Mouse (Mus musculus) C2C12 (cell line): ENCODE measurements around the gene Cntn2. TPM values are rescaled to one million over a fixed set of nuclear protein-coding genes. Genes with fewer than 3 reads are reported as not detected.

Experiments used
- H3K27me3 ChIP-seq: one replicate; pipeline ENCODE4 v1.6.1; 2011; ENCODE audit not compliant: control insufficient read depth, insufficient read depth, insufficient read length
- H3K36me3 ChIP-seq: one replicate; pipeline ENCODE4 v1.6.1; 2011; ENCODE audit not compliant: control insufficient read depth, insufficient read depth
- H3K4me3 ChIP-seq: one replicate; pipeline ENCODE4 v1.5.1; 2011; ENCODE audit warnings: mild to moderate bottlenecking, control low read depth; ENCODE audit not compliant: poor library complexity, insufficient read depth, severe bottlenecking
- H3K79me2 ChIP-seq: one replicate; pipeline ENCODE4 v1.6.1; 2011; ENCODE audit not compliant: control insufficient read depth, insufficient read depth
- H3K79me3 ChIP-seq: one replicate; pipeline ENCODE4 v1.6.1; 2011; ENCODE audit warnings: low read depth, control low read depth
- H3ac ChIP-seq: one replicate; pipeline ENCODE3; 2011; ENCODE audit warnings: low read depth; ENCODE audit not compliant: control insufficient read depth, insufficient read length
- CEBPB ChIP-seq: IDR thresholded peaks from one replicate; pipeline ENCODE4 v1.6.1; 2011; ENCODE audit warnings: low read depth, mild to moderate bottlenecking, control low read depth, moderate library complexity
- CTCF ChIP-seq: IDR thresholded peaks from one replicate; pipeline ENCODE4 v1.5.1; 2011; ENCODE audit not compliant: control insufficient read depth, insufficient read depth, insufficient read length
- FOSL1 ChIP-seq: IDR thresholded peaks from one replicate; pipeline ENCODE4 v1.8.0; 2011; ENCODE audit warnings: mild to moderate bottlenecking, low read length; ENCODE audit not compliant: poor library complexity, insufficient read depth, severe bottlenecking
- MAX ChIP-seq: IDR thresholded peaks from one replicate; pipeline ENCODE4 v1.6.1; 2011; ENCODE audit warnings: mild to moderate bottlenecking, control low read depth
- MYOD1 ChIP-seq: IDR thresholded peaks from one replicate; pipeline ENCODE4 v1.6.1; 2011; ENCODE audit warnings: low read depth; ENCODE audit not compliant: control insufficient read depth, insufficient read length
- MYOG ChIP-seq: IDR thresholded peaks from one replicate; pipeline ENCODE4 v1.6.1; 2011; ENCODE audit not compliant: control insufficient read depth, insufficient read length; ENCODE audit errors: extremely low read depth
- USF1 ChIP-seq: IDR thresholded peaks from one replicate; pipeline ENCODE4 v1.6.1; 2011; ENCODE audit warnings: low read depth, mild to moderate bottlenecking, control low read depth, moderate library complexity
- polyA plus RNA-seq: library from polyadenylated mRNA; unstranded; fragments of >200 nt; fragmentation: generic; extraction: Trizol; gene quantifications from one replicate; pipeline ENCODE4 v1.2.1, GENCODE M21; 2012; ENCODE audit warnings: missing spikeins

The Cntn2 gene
- polyA plus RNA-seq, 1 experiment: not detected

DNA sequence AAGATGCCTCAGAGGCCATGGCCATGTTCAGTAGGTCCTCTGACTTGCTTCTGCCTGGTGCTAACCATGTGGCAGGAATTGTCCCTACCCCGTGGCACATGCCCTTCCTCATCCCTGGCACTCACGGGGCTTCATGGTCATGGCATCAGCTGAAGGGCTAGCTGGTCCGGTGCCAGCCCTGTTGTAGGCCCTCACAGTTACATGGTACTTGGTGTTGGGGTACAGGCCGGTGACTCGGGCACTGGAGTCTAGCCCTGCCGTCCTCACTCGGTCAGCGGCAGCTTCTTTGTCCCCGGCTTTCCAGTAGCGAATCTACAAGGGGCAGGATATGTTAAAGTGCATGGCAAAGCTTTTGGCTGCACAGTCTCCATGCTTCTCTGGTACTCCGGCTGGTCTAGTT lies 26.3 kb downstream of the Cntn2 start:
- H3K79me3 ChIP-seq: no peaks in the 10 kb centered on the region
- peaks cover 63% of the 10 kb centered on the region for H3K27me3 ChIP-seq
- no peak overlapping the region for H3ac ChIP-seq
- no peaks in the 10 kb centered on the region for H3K36me3 ChIP-seq
- H3K4me3 ChIP-seq: no peak overlapping the region
- H3K79me2 ChIP-seq: no peaks in the 10 kb centered on the region
- TF ChIP-seq CTCF (no peak), MAX (no peak), CEBPB (no peak), USF1 (no peak)

DNA sequence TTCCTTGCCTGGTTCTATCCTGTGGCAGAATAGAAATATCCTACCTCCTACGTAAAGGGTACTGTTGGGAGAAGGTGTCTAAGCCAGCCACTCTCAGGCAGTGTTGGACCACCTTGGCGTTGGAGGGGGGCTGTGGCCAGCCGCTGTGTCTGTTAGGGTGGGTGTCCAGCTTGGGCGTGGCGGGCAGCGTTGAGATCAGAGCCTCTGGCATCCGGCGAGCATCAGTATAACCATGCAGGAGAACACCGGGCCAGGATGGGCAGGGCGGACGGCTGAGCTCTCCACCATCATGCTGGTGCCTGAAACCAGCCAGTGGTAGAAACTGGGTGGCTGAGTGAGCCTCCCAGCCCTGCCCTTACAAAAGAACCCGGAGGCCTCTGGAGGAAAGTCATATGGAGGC lies 27.7 kb downstream of the Cntn2 start:
- H3ac ChIP-seq: no peak overlapping the region
- no peak for TF ChIP-seq MYOD1
- no peak for TF ChIP-seq MAX
- TF ChIP-seq CTCF: no peak
- no peak for TF ChIP-seq MYOG
- TF ChIP-seq USF1: no peak
- TF ChIP-seq CEBPB: no peak
- no peak for TF ChIP-seq FOSL1
- no peaks in the 10 kb centered on the region for H3K79me2 ChIP-seq
- H3K4me3 ChIP-seq: no peak overlapping the region
- no peaks in the 10 kb centered on the region for H3K36me3 ChIP-seq
- H3K79me3 ChIP-seq: no peaks in the 10 kb centered on the region
- peaks cover 57% of the 10 kb centered on the region for H3K27me3 ChIP-seq

DNA sequence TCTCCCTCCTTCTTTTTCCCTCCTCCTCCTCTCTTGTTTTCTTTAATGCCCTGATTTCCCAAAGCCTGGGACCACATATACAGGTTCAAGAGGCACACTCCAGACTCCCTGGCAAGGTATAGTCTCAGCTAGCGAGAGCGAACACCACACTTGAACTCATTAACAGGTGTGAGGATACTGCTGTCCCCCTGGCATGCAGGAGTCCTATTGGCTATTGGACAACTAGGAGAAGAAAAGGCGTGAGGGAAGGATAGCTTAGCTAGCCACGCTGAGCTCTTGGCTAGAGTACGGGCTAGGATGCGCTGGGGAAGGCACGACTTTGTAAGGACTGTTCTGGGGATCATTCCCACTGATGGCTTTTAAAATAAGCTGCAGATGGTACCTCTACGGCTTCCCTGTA lies 30.9 kb downstream of the Cntn2 start:
- Histone ChIP-seq H3K27me3 (peaks cover 31% of the 10 kb centered on the region), H3K79me3 (no peaks in the 10 kb centered on the region), H3K4me3 (no peak overlapping the region), H3K36me3 (peaks cover 13% of the 10 kb centered on the region), H3ac (no peak overlapping the region), H3K79me2 (no peaks in the 10 kb centered on the region)
- TF ChIP-seq MYOD1 (no peak), CEBPB (no peak), FOSL1 (no peak), MAX (no peak), MYOG (no peak), USF1 (no peak), CTCF (no peak)

DNA sequence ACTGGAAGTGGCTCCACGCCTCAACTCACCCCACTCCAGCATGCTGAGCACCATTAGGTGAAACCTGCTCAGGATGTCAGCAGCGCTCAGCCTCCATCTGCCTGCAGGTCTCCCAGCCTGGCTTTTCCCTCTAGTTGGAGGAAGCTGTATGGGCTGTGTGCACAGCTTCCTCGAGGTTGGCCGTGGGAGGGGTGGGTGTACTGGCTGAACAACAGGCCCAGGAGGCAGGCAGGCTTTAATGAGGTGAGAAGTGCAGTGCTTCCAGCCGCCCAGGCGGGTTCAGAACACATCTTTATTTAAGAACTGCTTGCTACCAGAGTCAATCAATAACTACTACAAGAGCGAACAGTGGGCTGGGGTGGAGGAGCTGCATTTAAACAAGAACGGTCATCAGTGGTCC lies 31.5 kb downstream of the Cntn2 start:
- no peaks in the 10 kb centered on the region for H3K79me3 ChIP-seq
- H3K36me3 ChIP-seq: peaks cover 19% of the 10 kb centered on the region
- H3K79me2 ChIP-seq: no peaks in the 10 kb centered on the region
- peaks cover 25% of the 10 kb centered on the region for H3K27me3 ChIP-seq
- H3K4me3 ChIP-seq: no peak overlapping the region
- TF ChIP-seq MYOG (no peak), MYOD1 (no peak), CEBPB (no peak), CTCF (no peak), MAX (no peak), USF1 (no peak), FOSL1 (no peak)
- H3ac ChIP-seq: no peak overlapping the region

DNA sequence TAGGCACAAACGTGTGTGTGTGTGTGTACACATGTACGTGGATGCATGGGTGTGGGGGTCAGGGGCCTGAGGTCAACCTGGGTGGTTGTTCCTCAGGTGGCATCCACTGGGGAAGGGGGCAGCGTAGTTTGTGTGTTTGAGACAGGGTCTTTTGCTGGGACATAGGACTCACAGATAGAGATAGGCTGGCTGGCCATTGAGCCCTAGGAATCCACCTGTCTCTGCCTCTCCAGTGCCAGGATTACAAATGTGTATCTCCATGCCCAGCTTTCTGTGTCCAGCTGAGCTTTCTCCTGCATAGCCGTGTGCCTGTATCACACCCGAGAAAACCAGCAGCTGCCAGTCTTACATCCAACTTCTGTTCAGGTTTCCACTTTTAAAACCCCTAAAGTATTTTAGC lies 33.3 kb downstream of the Cntn2 start:
- no peak overlapping the region for H3K4me3 ChIP-seq
- H3K79me3 ChIP-seq: no peaks in the 10 kb centered on the region
- peaks cover 33% of the 10 kb centered on the region for H3K36me3 ChIP-seq
- no peaks in the 10 kb centered on the region for H3K79me2 ChIP-seq
- peaks cover 12% of the 10 kb centered on the region for H3K27me3 ChIP-seq
- TF ChIP-seq USF1: no peak
- TF ChIP-seq MYOG: no peak
- TF ChIP-seq CTCF: no peak
- no peak for TF ChIP-seq MAX
- no peak for TF ChIP-seq CEBPB
- no peak for TF ChIP-seq MYOD1
- no peak for TF ChIP-seq FOSL1
- H3ac ChIP-seq: no peak overlapping the region

DNA sequence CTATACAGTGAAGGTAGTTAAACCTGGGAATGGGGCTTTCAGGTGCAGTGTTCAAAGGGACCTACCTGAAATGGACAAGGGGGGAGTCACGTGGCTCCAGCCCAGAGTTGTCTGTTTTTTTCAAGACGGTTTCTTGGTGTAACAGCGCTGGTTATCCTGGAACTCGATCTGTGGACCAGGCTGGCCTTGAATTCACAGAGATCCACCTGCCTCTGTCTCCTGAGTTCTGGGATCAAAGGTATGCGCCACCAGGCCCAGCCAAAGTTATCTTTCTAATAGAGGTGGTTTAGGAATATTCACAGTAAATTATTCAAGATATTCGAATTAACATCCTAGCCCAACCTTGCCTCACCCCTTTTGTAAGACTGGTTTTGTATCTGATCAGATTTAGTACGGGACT lies 36.4 kb downstream of the Cntn2 start:
- H3K36me3 ChIP-seq: peaks cover 56% of the 10 kb centered on the region
- no peak for TF ChIP-seq MAX
- no peak for TF ChIP-seq CEBPB
- TF ChIP-seq MYOD1: no peak
- no peak for TF ChIP-seq MYOG
- no peak for TF ChIP-seq FOSL1
- TF ChIP-seq USF1: no peak
- TF ChIP-seq CTCF: no peak
- H3K4me3 ChIP-seq: no peak overlapping the region
- no peaks in the 10 kb centered on the region for H3K27me3 ChIP-seq
- no peak overlapping the region for H3ac ChIP-seq
- no peaks in the 10 kb centered on the region for H3K79me3 ChIP-seq
- no peaks in the 10 kb centered on the region for H3K79me2 ChIP-seq
